Mouse (Mus musculus) activated CD4-positive, CD25-positive, alpha-beta regulatory T cell, adult 4 months (primary cell): ENCODE data around the gene 4930438A08Rik. TPM values are rescaled to one million over a fixed set of nuclear protein-coding genes. Genes with fewer than 3 reads are reported as not detected.

Source experiments
- ATAC-seq: one replicate; pipeline ENCODE4 v1.8.0; 2017
- polyA plus RNA-seq, 2 experiments: library from polyadenylated mRNA; unstranded; fragments of 100-300 nt; shearing (Covaris generic); gene quantifications; one replicate each; pipeline ENCODE4 v1.2.1; 2017

Gene 4930438A08Rik
- polyA plus RNA-seq, 2 experiments from 2014 or later = not detected

- no peak for ATAC-seq
Measured at GRCm38 (mm10) chr11:58324614-58325229, 50.1 kb downstream of the 4930438A08Rik start.

GRCm38 (mm10) chr11:58326781-58327180 lies 52.2 kb downstream of the 4930438A08Rik start:
- no peak for ATAC-seq

GRCm38 (mm10) chr11:58329906-58330275 lies 55.3 kb downstream of the 4930438A08Rik start:
- peak; percentile 30 for ATAC-seq

GRCm38 (mm10) chr11:58330276-58331148 lies 55.9 kb downstream of the 4930438A08Rik start, which contains the start of the genes Zfp672 and Sh3bp5l:
Zfp672 (minus strand) TSS chr11:58330339.
Sh3bp5l (plus strand) TSS chr11:58330724.
- peak; percentile 93 for ATAC-seq

- no peak for ATAC-seq
Measured at GRCm38 (mm10) chr11:58331149-58331495, 56.5 kb downstream of the 4930438A08Rik start.

GRCm38 (mm10) chr11:58331546-58331945 lies 56.9 kb downstream of the 4930438A08Rik start:
- ATAC-seq = no peak

- ATAC-seq = no peak
Measured at GRCm38 (mm10) chr11:58334746-58335145, 60.1 kb downstream of the 4930438A08Rik start.

Other genes starting within 250 kb of the 4930438A08Rik start
- under 1 TPM in 1 of 2 experiments, not detected in 1; 0.22 TPM for gene Gm12248, start 181.7 kb upstream of the 4930438A08Rik start, polyA plus RNA-seq
- gene Cnot8, start 170.6 kb upstream of the 4930438A08Rik start, polyA plus RNA-seq = 10 to 100 TPM; 76.7 to 88.9 TPM
- 1 to 10 TPM; 4.9 to 6.3 TPM for gene Gemin5, start 106.3 kb upstream of the 4930438A08Rik start, polyA plus RNA-seq
- gene Mrpl22, start 103.1 kb upstream of the 4930438A08Rik start, polyA plus RNA-seq = 10 to 100 TPM; 63.7 to 66.7 TPM
- 100 to 1,000 TPM; 396 to 413 TPM for gene Igtp, start 75.2 kb upstream of the 4930438A08Rik start, polyA plus RNA-seq
- gene Irgm2, start 75.2 kb upstream of the 4930438A08Rik start, polyA plus RNA-seq = 10 to 100 TPM; 52.8 to 55.5 TPM
- 10 to 100 TPM in 1 of 2 experiments, 1 to 10 TPM in 1; 6.5 to 10.3 TPM for gene Zfp692, start 32.3 kb downstream of the 4930438A08Rik start, polyA plus RNA-seq
- 10 to 100 TPM; 43.4 to 44.5 TPM for gene Zfp672, start 55.5 kb downstream of the 4930438A08Rik start, polyA plus RNA-seq
- gene Sh3bp5l, start 55.9 kb downstream of the 4930438A08Rik start, polyA plus RNA-seq = 1 to 10 TPM; 3.7 to 5.9 TPM
- not detected for gene Lypd8, start 104.2 kb downstream of the 4930438A08Rik start, polyA plus RNA-seq
- gene 1810065E05Rik, start 146.3 kb downstream of the 4930438A08Rik start, polyA plus RNA-seq = not detected
- gene Gm12253, start 157.8 kb downstream of the 4930438A08Rik start, polyA plus RNA-seq = not detected
- gene Lypd9, start 178.1 kb downstream of the 4930438A08Rik start, polyA plus RNA-seq = not detected
- gene Olfr30, start 187.5 kb downstream of the 4930438A08Rik start, polyA plus RNA-seq = not detected
- not detected for gene Olfr332, start 217.8 kb downstream of the 4930438A08Rik start, polyA plus RNA-seq
- not detected for gene Olfr331, start 227.8 kb downstream of the 4930438A08Rik start, polyA plus RNA-seq